Mouse (Mus musculus): ENCODE data around the gene Eomes. TPM values are rescaled to one million over a fixed set of nuclear protein-coding genes. Genes with fewer than 3 reads are reported as not detected.

The Eomes gene
- polyA plus RNA-seq, 1 experiment from 2014 or later: not detected

GRCm38 (mm10) chr9:118507552-118507951 lies 29.5 kb downstream of the Eomes start:
- peaks cover 35% of the 10 kb centered on the region for H3K4me1 ChIP-seq (ENCODE audit: insufficient read depth)
- TF ChIP-seq CTCF (IDR thresholded peaks at IDR 0.05; ENCODE audit: low read depth) (no peak), EP300 (IDR thresholded peaks at IDR 0.05; ENCODE audit: low read depth) (no peak)
- H3K9ac ChIP-seq (replicated peaks): peak overlapping the region; percentile 94
- peak overlapping the region; percentile 91; the same call in 1 of the 2 replicates for H3K27ac ChIP-seq (ENCODE audit: low read depth)
- ATAC-seq (no peak), DNase-seq (no peak)
- 75% methylated on average over 6 of the region's 6 CpGs for WGBS (ENCODE audit: insufficient replicate concordance)
- H3K4me3 ChIP-seq (ENCODE audit: low read depth, low read length): peak overlapping the region; percentile 92
- H3K4me2 ChIP-seq (ENCODE audit: low read depth, low read length): peak overlapping the region; percentile 97
- H3K27me3 ChIP-seq (ENCODE audit: insufficient read depth, low read length): no peaks in the 10 kb centered on the region
- H3K36me3 ChIP-seq (replicated peaks; ENCODE audit: insufficient read depth, low read length): 0 out of 2 replicates have a peak, but pooled peaks cover 2% of the 10 kb centered on the region
- no peaks in the 10 kb centered on the region for H3K9me3 ChIP-seq (ENCODE audit: low read length)

DNA sequence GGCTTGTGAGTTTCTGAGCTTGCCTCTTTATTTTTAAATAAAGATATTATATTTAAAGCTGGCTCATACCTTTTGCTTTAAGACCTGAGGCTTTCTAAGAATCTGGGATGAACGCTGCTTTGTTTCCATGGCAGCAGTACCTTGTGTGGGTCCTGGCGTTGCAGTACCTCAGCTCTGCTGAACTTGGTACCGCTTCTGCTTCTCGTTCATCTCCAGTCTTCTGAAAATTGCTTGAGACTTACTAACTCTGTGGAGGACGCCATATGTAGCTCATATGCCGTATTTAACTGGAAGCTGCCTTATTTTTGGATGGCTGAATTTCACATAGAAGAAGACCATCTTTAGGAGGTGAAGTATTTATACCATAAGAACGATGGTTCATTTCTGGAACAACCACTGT lies 30.6 kb downstream of the Eomes start:
- ATAC-seq (no peak), DNase-seq (no peak)
- WGBS (ENCODE audit: insufficient replicate concordance): 78% methylated on average over 7 of the region's 7 CpGs
- Histone ChIP-seq H3K27ac (ENCODE audit: low read depth) (no peak overlapping the region), H3K4me3 (ENCODE audit: low read depth, low read length) (no peak overlapping the region), H3K36me3 (replicated peaks; ENCODE audit: insufficient read depth, low read length) (0 out of 2 replicates have a peak, but pooled peaks cover 2% of the 10 kb centered on the region), H3K9me3 (ENCODE audit: low read length) (no peaks in the 10 kb centered on the region), H3K9ac (replicated peaks) (no peak overlapping the region), H3K27me3 (ENCODE audit: insufficient read depth, low read length) (no peaks in the 10 kb centered on the region), H3K4me2 (ENCODE audit: low read depth, low read length) (no peak overlapping the region), H3K4me1 (ENCODE audit: insufficient read depth) (peaks cover 40% of the 10 kb centered on the region)
- TF ChIP-seq CTCF (IDR thresholded peaks at IDR 0.05; ENCODE audit: low read depth): no peak
- TF ChIP-seq EP300 (IDR thresholded peaks at IDR 0.05; ENCODE audit: low read depth): no peak

DNA sequence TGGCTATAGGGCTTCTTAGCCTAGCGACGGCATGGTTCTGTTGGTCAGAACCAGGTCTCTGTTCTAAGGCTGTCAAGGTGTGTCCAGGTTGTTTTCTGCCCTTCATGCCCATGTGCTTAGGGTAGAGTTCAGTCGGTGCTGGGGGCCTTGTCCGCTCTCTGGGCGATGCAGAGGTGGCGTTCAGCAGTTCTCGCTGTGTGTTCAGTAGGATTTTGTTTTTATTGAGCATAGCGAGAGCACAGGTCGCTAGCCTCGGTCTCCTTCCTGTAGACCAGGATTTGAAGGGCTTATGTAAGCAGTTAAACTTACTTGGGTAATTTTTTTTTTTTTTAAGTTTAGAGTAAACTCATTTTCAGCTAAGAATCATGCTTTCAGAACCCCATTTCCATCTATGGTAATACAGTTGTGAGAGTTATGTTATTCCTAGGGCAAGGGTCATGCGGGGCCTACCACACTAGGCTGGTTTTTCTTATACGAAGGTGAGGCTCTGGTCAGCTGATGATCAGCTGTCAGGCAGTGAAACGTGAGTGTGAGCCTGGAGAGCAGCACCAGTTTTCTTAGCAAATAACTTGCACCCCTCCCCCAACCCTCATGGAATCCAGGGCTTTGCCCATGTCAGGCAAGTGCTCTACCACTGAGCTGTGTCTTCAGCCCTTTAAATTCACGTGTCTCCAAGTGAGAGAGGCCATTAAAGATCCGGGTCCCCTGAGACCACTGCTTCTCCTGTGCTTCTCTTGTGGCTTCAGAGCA lies 33.1 kb downstream of the Eomes start:
- H3K27me3 ChIP-seq (ENCODE audit: insufficient read depth, low read length): no peaks in the 10 kb centered on the region
- ATAC-seq (no peak), DNase-seq (no peak)
- no peak overlapping the region for H3K4me3 ChIP-seq (ENCODE audit: low read depth, low read length)
- H3K4me1 ChIP-seq (ENCODE audit: insufficient read depth): peaks cover 34% of the 10 kb centered on the region
- H3K4me2 ChIP-seq (ENCODE audit: low read depth, low read length): no peak overlapping the region
- no peaks in the 10 kb centered on the region for H3K9me3 ChIP-seq (ENCODE audit: low read length)
- 75% methylated on average over 15 of the region's 15 CpGs for WGBS (ENCODE audit: insufficient replicate concordance)
- H3K36me3 ChIP-seq (replicated peaks; ENCODE audit: insufficient read depth, low read length): peaks cover 18% of the 10 kb centered on the region
- H3K9ac ChIP-seq (replicated peaks): no peak overlapping the region
- H3K27ac ChIP-seq (ENCODE audit: low read depth): no peak overlapping the region
- TF ChIP-seq CTCF (IDR thresholded peaks at IDR 0.05; ENCODE audit: low read depth): no peak
- no peak for TF ChIP-seq EP300 (IDR thresholded peaks at IDR 0.05; ENCODE audit: low read depth)

DNA sequence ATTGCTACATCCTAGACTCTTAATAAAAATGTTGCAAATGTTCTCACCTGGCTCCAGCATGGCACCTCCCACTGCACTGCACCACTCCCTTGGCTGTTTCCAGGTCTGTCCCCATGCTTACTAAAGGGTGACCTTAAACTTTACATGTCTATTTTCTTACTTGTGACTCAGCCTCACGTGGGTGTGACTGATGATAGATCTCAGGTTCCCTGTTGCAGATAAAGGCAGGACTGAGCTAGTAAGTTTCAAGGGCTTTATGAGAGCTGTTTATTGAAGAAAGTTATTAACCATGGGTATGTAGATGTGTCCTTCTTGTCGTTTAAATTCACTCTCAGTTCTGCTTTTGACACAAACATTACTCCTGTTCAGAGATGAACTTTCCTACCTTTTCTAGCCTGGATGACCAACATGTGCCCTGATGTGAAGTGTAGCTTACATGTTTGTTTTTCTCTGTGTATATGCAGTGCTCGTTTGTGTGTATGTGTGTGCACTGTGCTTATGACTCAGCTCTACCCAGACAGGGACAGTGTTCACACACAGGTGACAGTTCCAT lies 34.7 kb downstream of the Eomes start:
- Histone ChIP-seq H3K4me2 (ENCODE audit: low read depth, low read length) (no peak overlapping the region), H3K9ac (replicated peaks) (no peak overlapping the region), H3K4me3 (ENCODE audit: low read depth, low read length) (no peak overlapping the region), H3K27ac (ENCODE audit: low read depth) (0 out of 2 replicates have a peak overlapping the region, but pooled peaks have one; percentile 30), H3K36me3 (replicated peaks; ENCODE audit: insufficient read depth, low read length) (peaks cover 18% of the 10 kb centered on the region), H3K4me1 (ENCODE audit: insufficient read depth) (peaks cover 24% of the 10 kb centered on the region), H3K9me3 (ENCODE audit: low read length) (no peaks in the 10 kb centered on the region), H3K27me3 (ENCODE audit: insufficient read depth, low read length) (no peaks in the 10 kb centered on the region)
- ATAC-seq (peak; percentile 80), DNase-seq (no peak)
- no peak for TF ChIP-seq CTCF (IDR thresholded peaks at IDR 0.05; ENCODE audit: low read depth)
- no peak for TF ChIP-seq EP300 (IDR thresholded peaks at IDR 0.05; ENCODE audit: low read depth)
- 41% methylated on average over 3 of the region's 3 CpGs for WGBS (ENCODE audit: insufficient replicate concordance)

DNA sequence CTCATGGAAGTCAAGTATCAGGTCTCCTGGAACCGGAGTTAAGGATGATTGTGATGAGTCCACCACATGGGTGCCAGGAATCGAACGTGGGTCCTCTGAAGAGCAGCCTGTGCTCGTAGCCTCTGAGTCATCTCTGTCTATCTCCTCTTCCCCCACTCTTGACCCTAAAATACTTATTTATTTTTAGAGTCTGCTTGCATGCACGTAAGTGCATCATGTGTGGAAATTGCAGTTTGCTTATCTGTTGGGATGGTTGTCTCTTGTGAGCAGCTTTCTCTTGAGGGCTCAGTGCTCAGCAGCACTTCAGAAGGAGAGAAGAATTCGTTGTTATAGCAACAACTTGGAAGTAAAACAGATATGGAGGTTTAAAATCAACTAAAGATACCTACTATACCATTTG lies 37.5 kb downstream of the Eomes start:
- WGBS (ENCODE audit: insufficient replicate concordance): 73% methylated on average over 6 of the region's 6 CpGs
- no peak for DNase-seq
- Histone ChIP-seq H3K4me1 (ENCODE audit: insufficient read depth) (peaks cover 16% of the 10 kb centered on the region), H3K4me2 (ENCODE audit: low read depth, low read length) (no peak overlapping the region), H3K27me3 (ENCODE audit: insufficient read depth, low read length) (no peaks in the 10 kb centered on the region), H3K4me3 (ENCODE audit: low read depth, low read length) (no peak overlapping the region), H3K9me3 (ENCODE audit: low read length) (no peaks in the 10 kb centered on the region), H3K9ac (replicated peaks) (no peak overlapping the region), H3K27ac (ENCODE audit: low read depth) (no peak overlapping the region), H3K36me3 (replicated peaks; ENCODE audit: insufficient read depth, low read length) (peaks cover 18% of the 10 kb centered on the region)
- TF ChIP-seq EP300 (IDR thresholded peaks at IDR 0.05; ENCODE audit: low read depth) (no peak), CTCF (IDR thresholded peaks at IDR 0.05; ENCODE audit: low read depth) (no peak)
- no peak for ATAC-seq

DNA sequence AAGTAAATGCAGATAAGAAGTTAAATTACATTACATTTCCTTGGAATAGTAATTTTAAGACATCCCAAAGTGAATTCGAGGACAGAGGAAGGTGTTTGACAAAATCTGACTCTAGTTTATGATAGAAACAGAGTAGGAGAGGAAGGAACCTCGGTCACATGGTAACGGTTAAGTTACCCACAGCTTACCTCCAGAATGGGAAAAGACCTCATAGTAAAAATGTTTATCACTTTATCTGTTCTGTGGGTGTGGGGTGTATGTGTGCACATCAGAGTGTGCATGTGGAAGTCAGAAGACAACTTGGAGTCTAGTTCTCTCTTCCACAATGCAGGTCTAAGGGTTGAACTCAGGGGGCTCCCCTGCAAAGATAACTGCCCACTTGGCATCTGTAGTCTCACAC lies 38.1 kb downstream of the Eomes start:
- H3K4me3 ChIP-seq (ENCODE audit: low read depth, low read length): no peak overlapping the region
- no peak overlapping the region for H3K9ac ChIP-seq (replicated peaks)
- no peaks in the 10 kb centered on the region for H3K27me3 ChIP-seq (ENCODE audit: insufficient read depth, low read length)
- TF ChIP-seq EP300 (IDR thresholded peaks at IDR 0.05; ENCODE audit: low read depth) (no peak), CTCF (IDR thresholded peaks at IDR 0.05; ENCODE audit: low read depth) (no peak)
- peaks cover 15% of the 10 kb centered on the region for H3K36me3 ChIP-seq (replicated peaks; ENCODE audit: insufficient read depth, low read length)
- no peak for DNase-seq
- H3K4me1 ChIP-seq (ENCODE audit: insufficient read depth): 0 out of 2 replicates have a peak, but pooled peaks cover 12% of the 10 kb centered on the region
- H3K9me3 ChIP-seq (ENCODE audit: low read length): no peaks in the 10 kb centered on the region
- no peak overlapping the region for H3K4me2 ChIP-seq (ENCODE audit: low read depth, low read length)
- ATAC-seq: no peak
- 53% methylated on average over 3 of the region's 3 CpGs for WGBS (ENCODE audit: insufficient replicate concordance)
- no peak overlapping the region for H3K27ac ChIP-seq (ENCODE audit: low read depth)

Measured in liver, postnatal 0 days (tissue).